In the genomic region with DNA sequence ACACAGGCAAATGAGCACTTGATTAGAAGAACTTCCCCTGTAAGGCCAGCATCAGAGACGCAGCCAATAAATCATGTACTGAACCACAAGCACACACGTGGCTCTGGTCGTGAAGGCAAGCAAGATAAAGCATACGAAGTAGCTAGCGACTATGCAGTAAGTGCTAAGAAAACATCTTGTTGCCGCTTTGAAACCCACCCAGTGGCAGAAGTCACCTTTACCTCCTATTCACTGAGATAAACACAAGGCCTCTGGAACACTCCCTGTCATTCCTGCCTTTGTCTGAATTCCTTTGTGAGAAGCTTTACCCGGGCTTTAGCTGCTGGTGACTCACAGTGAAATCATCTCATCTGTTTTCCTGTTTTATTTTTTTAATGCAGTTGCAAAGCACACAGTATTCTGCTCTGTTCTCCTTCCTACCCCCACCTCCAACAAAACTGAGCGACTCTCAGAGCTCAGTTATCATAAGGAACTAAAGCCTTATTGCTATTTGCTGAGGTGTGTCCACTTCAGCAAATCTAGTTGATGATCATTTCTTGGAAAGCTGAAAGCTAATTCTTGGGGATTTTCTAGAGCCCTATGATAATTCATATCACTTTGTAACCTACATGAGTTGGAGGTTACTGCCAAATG, we compare ENCODE assay signal across 8 mouse cellular contexts. TPM values are rescaled to one million over a fixed set of nuclear protein-coding genes. Genes with fewer than 3 reads are reported as not detected.
A peak's percentile ranks its signal among the peaks of the same experiment; 100 is the strongest.
DNase-seq lines count a peak whose midpoint lies in the region; ATAC-seq and TF ChIP-seq lines count a peak whose summit lies in the region.

No protein-coding gene starts in this region.

- H3K4me1 ChIP-seq in forebrain, embryonic 16.5 days (replicated peaks; ENCODE audit: control insufficient read depth, insufficient read depth, low read length) = peaks cover 8% of the 10 kb centered on the region; the same call in 1 of the 2 replicates
- H3K4me1 ChIP-seq in midbrain, postnatal 0 days (ENCODE audit: insufficient read depth, low read length) = no peaks in the 10 kb centered on the region

- H3K36me3 ChIP-seq in forebrain, embryonic 16.5 days (ENCODE audit: control insufficient read depth, insufficient read depth) = no peaks in the 10 kb centered on the region
- H3K36me3 ChIP-seq in midbrain, postnatal 0 days (ENCODE audit: insufficient read depth, low read length) = no peaks in the 10 kb centered on the region

- H3K4me3 ChIP-seq in forebrain, embryonic 16.5 days (replicated peaks; ENCODE audit: low read length) = no peak overlapping the region
- no peak overlapping the region for H3K4me3 ChIP-seq in midbrain, postnatal 0 days (ENCODE audit: low read depth, low read length)

- no peaks in the 10 kb centered on the region for H3K9me3 ChIP-seq in forebrain, embryonic 16.5 days (ENCODE audit: control insufficient read depth, low read length)
- no peaks in the 10 kb centered on the region for H3K9me3 ChIP-seq in midbrain, postnatal 0 days (ENCODE audit: low read length)

- 0 out of 2 replicates have a peak overlapping the region, but pooled peaks have one; percentile 3 for H3K9ac ChIP-seq in forebrain, embryonic 16.5 days (replicated peaks; ENCODE audit: low read depth, low read length)
- H3K9ac ChIP-seq in midbrain, postnatal 0 days (replicated peaks; ENCODE audit: low read length, poor library complexity, severe bottlenecking) = no peak overlapping the region

- H3K4me2 ChIP-seq in forebrain, embryonic 16.5 days (ENCODE audit: low read length) = no peak overlapping the region
- H3K4me2 ChIP-seq in midbrain, postnatal 0 days (ENCODE audit: low read depth, low read length, poor library complexity, severe bottlenecking) = no peak overlapping the region

- no peak overlapping the region for H3K27ac ChIP-seq in forebrain, embryonic 16.5 days (ENCODE audit: low read length)
- H3K27ac ChIP-seq in midbrain, postnatal 0 days (ENCODE audit: low read depth, low read length) = no peak overlapping the region

- DNase-seq in heart, postnatal 10 days = peak; percentile 18 to 21
- no peak for DNase-seq in heart, postnatal 25 days (ENCODE audit: low spot score)
- DNase-seq in NIH3T3 (ENCODE audit: low read depth) = peak; percentile 48
- DNase-seq in midbrain, postnatal 0 days (ENCODE audit: low spot score) = peak; percentile 37
- DNase-seq in kidney, postnatal 14 days = no peak
- DNase-seq in ovary, adult 18-20 months (ENCODE audit: low spot score) = no peak

- peak; percentile 26; the same call in 1 of the 2 replicates for ATAC-seq in forebrain, embryonic 16.5 days
- no peak; the same call in 1 of the 2 replicates for ATAC-seq in midbrain, postnatal 0 days (ENCODE audit: low FRiP score)
- no peak for ATAC-seq in monocyte, adult 5-6 weeks (replicated peaks; ENCODE audit: insufficient number of reproducible peaks, low FRiP score, low TSS enrichment, poor library complexity, severe bottlenecking)

- WGBS in forebrain, embryonic 16.5 days = 18% methylated on average over 8 of the region's 8 CpGs
- 16% methylated on average over 8 of the region's 8 CpGs for WGBS in midbrain, postnatal 0 days

- TF ChIP-seq CTCF in midbrain, postnatal 0 days (IDR thresholded peaks at IDR 0.05) = no peak

- intact Hi-C loops in heart, postnatal 10 days (cut with DNase I) = no loop called here
- intact Hi-C loops in heart, postnatal 25 days (cut with DNase I) = no loop called here

- H3K27me3 ChIP-seq in forebrain, embryonic 16.5 days (replicated peaks; ENCODE audit: control insufficient read depth, insufficient read depth, low read length) = no peaks in the 10 kb centered on the region
- H3K27me3 ChIP-seq in midbrain, postnatal 0 days (ENCODE audit: insufficient read depth, low read length) = no peaks in the 10 kb centered on the region

RNA-seq across cellular contexts. Expression of a gene that starts 2.1 kb away (rescaled TPM):
- total RNA-seq in heart, postnatal 10 days (2021) = not detected
- total RNA-seq in heart, postnatal 25 days (2021) = not detected
- polyA plus RNA-seq in forebrain, embryonic 16.5 days (2015; fragmentation: Nextera tagmentation; extraction: Ambion mirVana) = 0.94 and 2.0 TPM in 2 replicates
- 1.9 and 2.8 TPM in 2 replicates for total RNA-seq in midbrain, postnatal 0 days (2014; rRNA removed)
- polyA plus RNA-seq in midbrain, postnatal 0 days (2015; fragmentation: Nextera tagmentation; extraction: Ambion mirVana) = 0.44 and 0.80 TPM in 2 replicates
- not detected in 3 replicates for total RNA-seq in monocyte, adult 5-6 weeks (2017)

Comparison
In these comparisons a context has a peak if more than half of its experiments do, and no peak if none do; other contexts are left out.
1. DNase-seq: peak in heart, postnatal 10 days (2 of 2), NIH3T3 (single experiment) and midbrain, postnatal 0 days (single experiment); none in heart, postnatal 25 days (single experiment), kidney, postnatal 14 days (single experiment) and ovary, adult 18-20 months (single experiment).